Mouse (Mus musculus) 416B (cell line): ENCODE measurements at regions not wholly inside any gene's neighbourhood (a gene's known extent, or its start where the extent isn't known, plus 50 kb on each side); places are given as distances from the start of the nearest gene placed in this dataset.
A peak's percentile ranks its signal among the peaks of the same experiment; 100 is the strongest.

Source experiments
- DNase-seq: peaks from one replicate; pipeline ENCODE4 v3.0.0; 2011; ENCODE audit warnings: low read depth

GRCm38 (mm10) chr9:118326656-118327055, 151.4 kb upstream of the Eomes start:
- no peak for DNase-seq

DNA sequence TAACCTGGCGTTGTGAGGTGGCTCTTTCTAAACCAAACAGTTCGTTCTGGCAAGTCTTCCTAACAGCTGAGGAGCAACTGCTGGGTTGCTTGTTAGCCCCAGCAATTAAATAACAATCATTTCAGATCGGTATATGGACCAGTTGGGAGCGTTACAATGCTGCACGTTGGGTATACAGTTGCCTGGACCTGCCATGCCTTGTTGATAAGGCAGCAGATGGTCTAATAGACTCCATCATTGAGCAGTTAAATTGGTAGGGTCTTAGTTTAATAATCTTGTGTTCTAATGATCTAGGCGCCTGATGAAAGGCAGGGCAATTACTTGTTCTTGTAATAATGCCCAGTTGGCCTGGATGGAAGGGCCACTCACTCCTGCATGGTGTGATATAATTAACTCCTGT, 150.1 kb upstream of the Eomes start:
- no peak for DNase-seq

DNA sequence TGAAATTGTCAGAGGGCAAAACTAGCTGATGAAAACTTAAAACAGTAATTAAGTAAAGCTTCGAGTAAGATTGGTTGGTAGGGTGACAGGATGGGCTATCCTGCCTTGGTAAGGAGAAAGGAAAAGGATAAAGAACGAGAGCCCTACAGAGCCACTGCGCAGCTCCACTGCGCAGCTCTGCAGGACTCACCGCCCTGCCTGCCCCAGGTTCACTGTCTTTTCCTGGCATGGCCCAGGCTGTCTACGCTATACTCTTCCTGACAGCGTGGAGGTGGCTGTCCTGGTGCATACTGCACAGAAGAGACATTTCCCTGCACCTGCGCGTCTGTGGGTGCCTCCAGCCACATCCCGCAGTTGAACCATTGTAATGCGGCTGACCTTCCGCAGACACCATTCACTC, 136.6 kb upstream of the Eomes start:
- DNase-seq = no peak

GRCm38 (mm10) chr9:118354911-118355310, 123.1 kb upstream of the Eomes start:
- DNase-seq = peak; percentile 13

- DNase-seq = no peak
Measured at GRCm38 (mm10) chr9:118357406-118357805, 120.6 kb upstream of the Eomes start.

- DNase-seq = peak; percentile 54
Measured at GRCm38 (mm10) chr9:118363929-118364328, 114.1 kb upstream of the Eomes start.

DNA sequence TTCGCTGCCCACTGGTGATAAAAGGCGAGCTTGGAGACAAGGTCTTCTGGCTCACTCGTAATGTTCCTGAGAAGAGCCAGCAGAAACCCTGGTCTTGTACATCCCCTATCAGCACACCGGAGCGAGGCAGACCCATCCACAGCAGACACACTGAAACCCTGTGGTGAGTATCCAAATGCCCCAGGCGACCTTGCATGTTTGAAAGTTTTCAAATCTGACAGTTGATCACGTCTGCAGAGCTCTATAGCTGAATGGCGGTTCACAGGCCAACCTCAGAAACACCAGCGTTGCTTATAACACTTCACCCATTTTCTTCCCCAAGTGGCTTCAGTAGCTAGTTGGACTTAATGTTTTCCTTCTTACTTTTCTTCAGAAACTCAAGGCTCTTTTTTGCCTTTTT, 112.6 kb upstream of the Eomes start:
- DNase-seq = no peak

- peak; percentile 37 for DNase-seq
Measured at GRCm38 (mm10) chr9:118367314-118367713, 110.7 kb upstream of the Eomes start.

DNA sequence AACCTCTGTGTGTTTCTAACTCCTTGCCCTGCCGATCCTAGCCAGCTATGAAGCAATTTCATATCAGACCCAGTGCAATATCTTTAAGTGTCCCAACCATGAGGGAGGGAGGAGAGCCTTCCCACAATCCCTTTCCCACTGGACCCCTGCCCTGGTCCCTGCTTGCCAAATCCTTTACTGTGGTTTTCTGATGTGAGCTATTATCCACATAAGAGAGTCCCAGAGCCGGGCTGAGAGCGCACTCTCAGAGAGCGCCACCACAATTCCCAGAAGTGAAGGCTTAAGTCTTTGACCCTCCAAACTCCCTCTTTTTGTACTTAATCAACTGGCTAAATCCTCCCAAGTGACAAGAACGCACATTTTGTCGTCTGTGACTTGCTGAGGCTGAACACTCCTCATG, 107.4 kb upstream of the Eomes start:
- no peak for DNase-seq

- DNase-seq = no peak
Measured at GRCm38 (mm10) chr9:118374680-118375079, 103.3 kb upstream of the Eomes start.

- peak; percentile 47 for DNase-seq
Measured at GRCm38 (mm10) chr9:118379055-118379454, 99.0 kb upstream of the Eomes start.

- no peak for DNase-seq
Measured at GRCm38 (mm10) chr9:118382532-118382931, 95.5 kb upstream of the Eomes start.

DNA sequence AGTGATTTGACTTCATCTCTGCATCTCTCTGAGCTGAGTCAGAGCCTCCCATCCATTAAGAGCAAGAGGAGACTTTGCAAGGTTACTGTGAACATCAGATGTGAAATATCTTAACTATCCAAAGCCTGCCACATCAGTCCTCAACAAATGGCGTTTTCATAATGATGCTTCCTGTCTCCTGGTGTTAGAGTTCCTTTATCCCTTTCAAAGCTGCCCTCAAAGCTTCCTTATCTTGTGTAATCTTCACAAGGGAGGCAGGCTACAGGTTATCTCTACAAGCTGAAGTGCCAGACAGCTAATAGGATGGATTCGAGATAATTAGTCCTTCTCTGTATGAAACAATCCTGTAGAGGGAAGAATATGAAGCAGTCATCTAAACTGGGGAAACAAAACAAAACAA, 93.4 kb upstream of the Eomes start:
- DNase-seq = no peak

GRCm38 (mm10) chr9:118387631-118388030, 90.4 kb upstream of the Eomes start:
- no peak for DNase-seq

GRCm38 (mm10) chr9:118389481-118390334, 88.3 kb upstream of the Eomes start:
- no peak for DNase-seq

DNA sequence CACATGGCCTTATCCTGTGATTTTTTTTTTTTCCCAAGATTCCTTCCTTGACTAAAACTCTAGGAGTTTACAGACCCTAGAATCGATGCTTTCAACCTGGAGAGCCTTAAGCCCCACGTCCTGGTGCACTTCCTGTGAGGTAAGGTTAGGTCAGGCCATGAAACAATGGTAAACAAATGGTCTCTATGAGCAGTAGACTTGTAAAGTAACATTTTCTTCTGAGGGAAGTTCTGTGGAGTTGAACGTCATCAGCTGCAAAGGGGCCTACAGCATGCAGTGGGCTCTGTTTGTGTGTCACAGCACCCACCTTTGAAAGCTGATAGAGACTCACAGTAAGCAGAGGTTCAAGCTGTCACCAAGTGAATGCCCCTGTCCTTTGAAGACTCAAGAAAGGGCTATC, 87.3 kb upstream of the Eomes start:
- DNase-seq = no peak

DNA sequence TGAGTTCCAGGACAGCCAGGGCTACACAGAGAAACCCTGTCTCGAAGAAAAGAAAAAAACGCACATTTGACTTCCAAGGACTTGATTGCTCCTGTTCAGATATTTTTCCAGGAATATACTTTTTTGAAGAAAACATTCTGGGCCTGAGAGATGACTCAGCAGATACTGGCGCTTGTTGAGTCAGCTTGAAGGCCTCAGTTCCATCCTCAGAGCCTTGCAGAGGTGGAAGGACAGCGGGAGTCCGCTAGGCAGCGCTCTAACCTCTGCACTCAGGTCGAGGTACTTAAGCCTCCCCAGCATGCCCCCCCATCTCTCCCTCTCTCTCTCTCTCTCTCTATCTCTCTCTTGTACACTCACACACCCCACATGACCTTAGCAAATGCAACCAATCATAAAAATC, 86.3 kb upstream of the Eomes start:
- DNase-seq = peak; percentile 19

DNA sequence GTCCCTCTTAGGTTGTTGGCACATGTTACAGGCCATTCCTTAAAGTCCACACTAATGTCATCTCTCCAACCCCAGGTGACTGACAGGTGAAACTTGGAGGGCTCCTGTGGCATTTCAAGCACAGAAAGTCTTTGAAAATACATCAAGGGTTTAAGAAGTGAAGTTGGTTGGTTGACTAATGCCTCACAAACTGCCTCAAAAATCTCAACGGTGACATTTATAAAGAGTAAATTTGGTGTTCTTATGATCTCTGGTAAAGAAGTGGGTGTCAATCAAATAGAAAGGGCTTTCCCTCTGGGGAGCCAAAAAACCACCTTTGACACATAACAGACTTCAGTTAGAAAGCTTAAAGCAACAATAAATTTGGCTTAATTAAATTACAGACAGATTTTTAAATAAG, 85.2 kb upstream of the Eomes start:
- DNase-seq = no peak

- no peak for DNase-seq
Measured at GRCm38 (mm10) chr9:118393567-118393966, 84.4 kb upstream of the Eomes start.

- peak; percentile 10 for DNase-seq
Measured at GRCm38 (mm10) chr9:118396425-118397053, 81.5 kb upstream of the Eomes start.

DNA sequence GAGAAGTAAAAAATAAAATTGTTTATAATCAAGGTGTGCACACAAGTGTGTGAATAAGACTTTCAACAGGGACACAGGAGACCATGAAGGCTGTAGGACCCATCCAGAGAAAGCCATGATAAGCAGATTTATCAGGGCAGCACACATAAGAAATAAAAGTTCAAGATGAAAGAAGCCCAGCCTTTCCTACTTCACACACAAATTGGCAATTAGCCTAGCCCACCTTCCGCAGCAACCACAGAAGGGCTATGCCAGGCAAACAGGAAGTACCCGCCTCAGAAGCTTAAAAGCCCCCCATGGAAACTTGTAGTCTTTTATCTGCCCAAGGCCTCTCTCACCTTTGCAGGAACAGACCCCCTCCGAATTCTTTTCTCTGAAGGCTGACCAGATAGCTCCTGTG, 77.5 kb upstream of the Eomes start:
- no peak for DNase-seq

DNA sequence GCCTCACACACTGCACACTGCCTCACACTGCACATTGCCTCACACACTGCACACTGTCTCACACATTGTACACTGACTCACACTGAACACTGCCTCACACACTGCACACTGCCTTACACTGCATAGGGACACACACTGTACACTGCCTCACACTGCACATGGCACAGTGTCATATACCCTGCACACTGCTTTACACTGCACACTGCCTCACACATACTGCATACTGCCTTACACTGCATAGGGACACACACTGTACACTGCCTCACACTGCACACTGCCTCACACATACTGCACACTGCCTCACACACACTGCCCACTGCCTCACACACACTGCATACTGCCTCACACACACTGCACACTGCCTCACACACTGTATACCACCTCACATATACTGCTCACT, 76.8 kb upstream of the Eomes start:
- DNase-seq = no peak

- no peak for DNase-seq
Measured at GRCm38 (mm10) chr9:118404867-118405266, 73.1 kb upstream of the Eomes start.
